Mouse (Mus musculus): ENCODE results near the gene Gnai2. TPM values are rescaled to one million over a fixed set of nuclear protein-coding genes. Genes with fewer than 3 reads are reported as not detected.
A peak's percentile ranks its signal among the peaks of the same experiment; 100 is the strongest.
"Not testable (repeated sequence)": the region's sequence is repeated elsewhere in the genome, so short reads cannot be mapped to it uniquely, and the experiment has no call there.

Gene Gnai2
- polyA plus RNA-seq, 1 experiment from 2014 or later = 153 TPM

DNA sequence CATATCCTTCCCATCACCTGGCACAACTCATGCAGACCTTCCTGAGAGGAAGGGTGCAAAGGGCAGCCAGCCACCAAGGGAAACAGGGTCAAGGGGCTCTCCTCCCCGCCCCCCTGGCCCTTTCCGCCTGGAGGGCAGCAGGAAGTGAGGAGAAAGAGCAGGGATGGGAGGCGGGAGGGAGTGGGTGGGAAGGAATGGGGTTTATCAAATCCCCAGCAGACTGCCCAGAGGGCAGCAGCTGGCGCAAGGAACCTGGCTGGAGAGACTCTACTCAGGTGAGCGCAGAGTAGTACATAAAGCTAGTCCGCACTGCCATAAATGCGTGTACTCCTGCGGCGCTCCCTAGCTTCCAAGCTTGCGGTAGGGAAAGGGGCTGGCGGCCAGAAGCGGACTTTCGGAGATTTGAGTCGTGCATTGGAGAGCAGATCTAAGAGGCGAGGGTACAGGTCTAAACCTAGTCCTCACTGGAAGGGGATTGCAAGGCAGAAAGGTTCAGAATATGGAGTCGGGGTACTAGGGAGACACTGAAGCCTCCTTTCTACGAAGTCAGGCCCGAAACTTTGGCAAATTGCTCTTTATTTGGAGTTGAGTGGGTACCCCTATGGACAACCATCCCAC, 67.4 kb downstream of the Gnai2 start, which contains the start of gene Hyal2:
Hyal2 (plus strand) TSS at position 244 of the 618 bp plus-strand sequence.
- Histone ChIP-seq H3K36me3 (ENCODE audit: control insufficient read depth, insufficient read depth) (peaks cover 4% of the 10 kb centered on the region), H3K9me3 (replicated peaks; ENCODE audit: control insufficient read depth, low read length) (no peaks in the 10 kb centered on the region), H3K9ac (ENCODE audit: low read depth, low read length) (peak within 1 kb of the TSS; percentile 80), H3K4me2 (ENCODE audit: low read depth, low read length) (peak within 1 kb of the TSS; percentile 81), H3K4me1 (ENCODE audit: control insufficient read depth, low read depth, low read length) (peaks cover 73% of the 10 kb centered on the region), H3K27me3 (ENCODE audit: control insufficient read depth, insufficient read depth, low read depth, low read length) (no peaks in the 10 kb centered on the region), H3K27ac (ENCODE audit: low read length) (peak within 1 kb of the TSS; percentile 92), H3K4me3 (ENCODE audit: low read depth, low read length) (peak within 1 kb of the TSS; percentile 74)
- 43% methylated on average over 18 of the region's 18 CpGs for WGBS (ENCODE audit: insufficient replicate concordance)
- ATAC-seq (ENCODE audit: low read depth) = no peak

DNA sequence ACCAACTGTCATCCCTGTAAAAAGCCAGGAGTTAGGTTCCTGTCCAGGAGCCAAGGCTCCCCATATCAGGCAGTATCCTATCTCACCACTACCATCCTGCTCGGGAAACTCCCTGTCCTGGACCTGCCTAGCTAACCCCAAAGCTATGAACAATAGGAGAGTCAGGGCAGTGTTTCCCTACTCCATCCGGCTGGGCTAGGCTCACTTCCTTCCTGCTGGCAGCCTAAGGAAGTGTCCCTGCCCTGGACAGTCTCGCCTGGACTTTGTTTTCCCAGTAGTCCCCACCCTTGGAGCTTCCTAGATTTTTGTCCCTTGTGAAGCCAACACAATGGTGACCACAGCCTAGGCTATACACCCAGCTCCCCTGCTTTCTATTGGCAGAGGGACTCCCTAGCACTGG, 68.3 kb downstream of the Gnai2 start:
- no peaks in the 10 kb centered on the region for H3K27me3 ChIP-seq (ENCODE audit: control insufficient read depth, insufficient read depth, low read depth, low read length)
- peaks cover 4% of the 10 kb centered on the region for H3K36me3 ChIP-seq (ENCODE audit: control insufficient read depth, insufficient read depth)
- peak overlapping the region; percentile 81; the same call in 1 of the 2 replicates for H3K4me2 ChIP-seq (ENCODE audit: low read depth, low read length)
- H3K27ac ChIP-seq (ENCODE audit: low read length) = peak overlapping the region; percentile 92
- H3K4me1 ChIP-seq (ENCODE audit: control insufficient read depth, low read depth, low read length) = peaks cover 66% of the 10 kb centered on the region
- H3K4me3 ChIP-seq (ENCODE audit: low read depth, low read length) = no peak overlapping the region
- WGBS (ENCODE audit: insufficient replicate concordance) = 38% methylated on average over 3 of the region's 3 CpGs
- no peaks in the 10 kb centered on the region for H3K9me3 ChIP-seq (replicated peaks; ENCODE audit: control insufficient read depth, low read length)
- no peak for ATAC-seq (ENCODE audit: low read depth)
- peak overlapping the region; percentile 21; the same call in 1 of the 2 replicates for H3K9ac ChIP-seq (ENCODE audit: low read depth, low read length)

DNA sequence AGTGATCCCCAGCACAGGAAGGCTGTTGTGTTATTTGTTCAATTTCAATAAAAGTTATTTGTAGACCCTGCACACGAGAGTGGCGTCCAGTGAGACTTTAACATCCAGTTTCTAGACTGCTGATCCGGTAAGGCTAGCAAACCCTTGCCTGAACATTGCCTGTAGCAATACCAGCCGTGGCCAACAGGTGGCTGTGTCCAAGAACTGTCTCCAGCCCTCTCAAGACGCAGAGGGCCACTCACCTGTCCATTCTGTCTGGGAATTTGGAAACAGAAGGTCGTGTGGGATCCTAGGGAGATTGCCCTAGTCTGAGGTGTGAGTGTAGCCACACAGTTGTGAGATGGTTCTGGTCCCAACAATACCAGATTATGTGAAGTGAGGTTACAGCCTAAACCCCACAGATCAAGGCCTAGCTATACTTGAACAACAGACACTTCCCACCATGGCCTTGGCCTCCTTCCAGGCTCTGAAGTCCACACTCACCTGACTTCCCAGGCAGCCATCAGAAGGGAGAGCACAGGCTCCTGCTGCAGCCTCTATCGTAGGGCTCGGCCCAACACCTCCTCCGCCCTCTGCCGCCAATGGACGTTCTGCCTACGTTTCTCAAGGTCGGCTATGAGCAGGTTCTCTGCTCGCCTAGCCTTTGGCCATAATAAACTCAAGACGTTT, 69.0 kb downstream of the Gnai2 start:
- H3K27ac ChIP-seq (ENCODE audit: low read length) = peak overlapping the region; percentile 92
- H3K9me3 ChIP-seq (replicated peaks; ENCODE audit: control insufficient read depth, low read length) = no peaks in the 10 kb centered on the region
- H3K4me1 ChIP-seq (ENCODE audit: control insufficient read depth, low read depth, low read length) = peaks cover 60% of the 10 kb centered on the region
- no peak overlapping the region for H3K4me3 ChIP-seq (ENCODE audit: low read depth, low read length)
- no peaks in the 10 kb centered on the region for H3K27me3 ChIP-seq (ENCODE audit: control insufficient read depth, insufficient read depth, low read depth, low read length)
- H3K4me2 ChIP-seq (ENCODE audit: low read depth, low read length) = peak overlapping the region; percentile 17; the same call in 1 of the 2 replicates
- no peak overlapping the region for H3K9ac ChIP-seq (ENCODE audit: low read depth, low read length)
- WGBS (ENCODE audit: insufficient replicate concordance) = 48% methylated on average over 15 of the region's 15 CpGs
- ATAC-seq (ENCODE audit: low read depth) = no peak
- H3K36me3 ChIP-seq (ENCODE audit: control insufficient read depth, insufficient read depth) = peaks cover 10% of the 10 kb centered on the region

DNA sequence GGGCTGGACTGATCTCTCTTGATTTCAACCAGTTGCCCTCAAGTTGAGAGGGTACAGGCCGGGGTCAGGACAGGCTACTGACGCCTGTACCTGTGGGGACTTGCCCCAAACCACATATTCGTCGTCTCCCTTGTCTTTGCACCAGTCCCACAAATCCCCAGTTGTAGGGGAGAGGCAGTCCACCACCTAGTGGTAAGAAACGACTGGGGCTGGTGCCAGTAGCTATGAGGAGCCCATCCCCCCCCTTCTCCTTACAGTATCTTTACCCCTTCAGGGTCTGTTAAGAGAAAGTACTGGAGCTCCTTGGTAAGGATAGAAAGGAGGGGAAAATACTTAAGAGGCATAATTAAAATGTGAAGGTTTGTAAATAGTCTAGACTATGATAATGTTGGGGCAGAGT, 69.6 kb downstream of the Gnai2 start:
- peaks cover 53% of the 10 kb centered on the region for H3K4me1 ChIP-seq (ENCODE audit: control insufficient read depth, low read depth, low read length)

More for the DNA sequence above, 69.6 kb downstream of the Gnai2 start:
- H3K4me3 ChIP-seq (ENCODE audit: low read depth, low read length); H3K4me2 ChIP-seq (ENCODE audit: low read depth, low read length); H3K9ac ChIP-seq (ENCODE audit: low read depth, low read length); H3K9me3 ChIP-seq (replicated peaks; ENCODE audit: control insufficient read depth, low read length); H3K27ac ChIP-seq (ENCODE audit: low read length); H3K27me3 ChIP-seq (ENCODE audit: control insufficient read depth, insufficient read depth, low read depth, low read length); ATAC-seq (ENCODE audit: low read depth): not testable (repeated sequence)
- WGBS (ENCODE audit: insufficient replicate concordance) = 44% methylated on average over 5 of the region's 5 CpGs
- peaks cover 14% of the 10 kb centered on the region for H3K36me3 ChIP-seq (ENCODE audit: control insufficient read depth, insufficient read depth)

Other genes starting within 250 kb of the Gnai2 start
- not detected in 2 replicates for gene Cacna2d2, start 235.8 kb downstream of the Gnai2 start, polyA plus RNA-seq (2015; fragmentation: Nextera tagmentation; extraction: Ambion mirVana)
- gene Tmem115, start 101.4 kb downstream of the Gnai2 start, polyA plus RNA-seq (2015; fragmentation: Nextera tagmentation; extraction: Ambion mirVana) = 14.3 and 14.7 TPM in 2 replicates
- 10.6 and 11.2 TPM in 2 replicates for gene Cyb561d2, start 93.2 kb downstream of the Gnai2 start, polyA plus RNA-seq (2015; fragmentation: Nextera tagmentation; extraction: Ambion mirVana)
- gene Nprl2, start 93.1 kb downstream of the Gnai2 start, polyA plus RNA-seq (2015; fragmentation: Nextera tagmentation; extraction: Ambion mirVana) = 12.1 and 12.5 TPM in 2 replicates
- gene Zmynd10, start 88.1 kb downstream of the Gnai2 start, polyA plus RNA-seq (2015; fragmentation: Nextera tagmentation; extraction: Ambion mirVana) = 1.7 and 2.4 TPM in 2 replicates
- gene Rassf1, start 83.8 kb downstream of the Gnai2 start, polyA plus RNA-seq (2015; fragmentation: Nextera tagmentation; extraction: Ambion mirVana) = 15.9 and 16.5 TPM in 2 replicates
- gene Tusc2, start 72.1 kb downstream of the Gnai2 start, polyA plus RNA-seq (2015; fragmentation: Nextera tagmentation; extraction: Ambion mirVana) = 29.1 and 29.4 TPM in 2 replicates
- gene Hyal2, start 67.4 kb downstream of the Gnai2 start, polyA plus RNA-seq (2015; fragmentation: Nextera tagmentation; extraction: Ambion mirVana) = 48.9 and 50.2 TPM in 2 replicates
- 3.3 and 3.8 TPM in 2 replicates for gene Hyal1, start 58.4 kb downstream of the Gnai2 start, polyA plus RNA-seq (2015; fragmentation: Nextera tagmentation; extraction: Ambion mirVana)
- 10.5 and 14.1 TPM in 2 replicates for gene Naa80, start 56.5 kb downstream of the Gnai2 start, polyA plus RNA-seq (2015; fragmentation: Nextera tagmentation; extraction: Ambion mirVana)
- gene Hyal3, start 54.5 kb downstream of the Gnai2 start, polyA plus RNA-seq (2015; fragmentation: Nextera tagmentation; extraction: Ambion mirVana) = 0.89 and 0.96 TPM in 2 replicates
- 145 and 166 TPM in 2 replicates for gene Ifrd2, start 47.7 kb downstream of the Gnai2 start, polyA plus RNA-seq (2015; fragmentation: Nextera tagmentation; extraction: Ambion mirVana)
- gene Sema3b, start 26.1 kb downstream of the Gnai2 start, polyA plus RNA-seq (2015; fragmentation: Nextera tagmentation; extraction: Ambion mirVana) = 0.33 and 1.4 TPM in 2 replicates
- gene Slc38a3, start 34.2 kb upstream of the Gnai2 start, polyA plus RNA-seq (2015; fragmentation: Nextera tagmentation; extraction: Ambion mirVana) = 60.1 and 75.2 TPM in 2 replicates
- 1.1 and 1.3 TPM in 2 replicates for gene Gnat1, start 44.3 kb upstream of the Gnai2 start, polyA plus RNA-seq (2015; fragmentation: Nextera tagmentation; extraction: Ambion mirVana)
- 0.41 and 0.86 TPM in 2 replicates for gene Sema3f, start 75.1 kb upstream of the Gnai2 start, polyA plus RNA-seq (2015; fragmentation: Nextera tagmentation; extraction: Ambion mirVana)
- gene Rbm5, start 135.6 kb upstream of the Gnai2 start, polyA plus RNA-seq (2015; fragmentation: Nextera tagmentation; extraction: Ambion mirVana) = 72.7 and 78.3 TPM in 2 replicates
- 25.8 and 26.6 TPM in 2 replicates for gene Rbm6, start 237.9 kb upstream of the Gnai2 start, polyA plus RNA-seq (2015; fragmentation: Nextera tagmentation; extraction: Ambion mirVana)